Mouse (Mus musculus) thymus, adult 2 months (tissue): ENCODE measurements at regions not wholly inside any gene's neighbourhood (a gene's known extent, or its start where the extent isn't known, plus 50 kb on each side); places are given as distances from the start of the nearest gene placed in this dataset.

Experiments
- CTCF ChIP-seq: fragments of 200-500 bp; IDR thresholded peaks from 2 replicates; pipeline ENCODE4 v1.5.1; 2012; ENCODE audit warnings: mild to moderate bottlenecking, control low read depth, low read length, moderate library complexity, borderline replicate concordance; ENCODE audit not compliant: control insufficient read depth, poor library complexity, insufficient read depth; ENCODE audit errors: extremely low read depth
- POLR2A ChIP-seq: fragments of 200-500 bp; IDR thresholded peaks from 2 replicates; pipeline ENCODE4 v1.6.1; 2012; ENCODE audit warnings: mild to moderate bottlenecking, low read length, control low read depth, moderate library complexity; ENCODE audit not compliant: control insufficient read depth, poor library complexity, insufficient read depth; ENCODE audit errors: extremely low read depth

DNA sequence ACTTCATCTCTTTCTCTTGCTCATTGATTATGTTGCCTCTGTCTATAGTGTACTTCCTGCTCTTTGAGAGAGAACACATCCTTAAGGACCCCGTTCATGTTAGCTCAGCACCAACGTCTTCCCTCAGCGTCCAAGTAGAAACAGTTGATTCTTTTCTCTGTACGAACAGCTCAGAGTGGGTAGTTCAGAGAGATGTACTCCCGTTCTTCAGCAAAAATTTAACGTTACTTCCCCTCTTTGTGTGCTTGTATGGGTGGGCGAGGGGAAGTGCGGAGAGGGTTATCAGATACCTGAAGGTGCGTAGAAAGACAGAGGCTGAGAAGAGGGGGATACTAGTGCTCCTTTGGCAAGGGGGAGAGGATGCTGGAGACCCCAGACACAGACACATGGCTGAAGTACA lies 55.1 kb upstream of the Tab2 start:
- TF ChIP-seq CTCF (no peak), POLR2A (no peak)
